Mouse (Mus musculus): Measurements from ENCODE around the gene Ttn.

DNA sequence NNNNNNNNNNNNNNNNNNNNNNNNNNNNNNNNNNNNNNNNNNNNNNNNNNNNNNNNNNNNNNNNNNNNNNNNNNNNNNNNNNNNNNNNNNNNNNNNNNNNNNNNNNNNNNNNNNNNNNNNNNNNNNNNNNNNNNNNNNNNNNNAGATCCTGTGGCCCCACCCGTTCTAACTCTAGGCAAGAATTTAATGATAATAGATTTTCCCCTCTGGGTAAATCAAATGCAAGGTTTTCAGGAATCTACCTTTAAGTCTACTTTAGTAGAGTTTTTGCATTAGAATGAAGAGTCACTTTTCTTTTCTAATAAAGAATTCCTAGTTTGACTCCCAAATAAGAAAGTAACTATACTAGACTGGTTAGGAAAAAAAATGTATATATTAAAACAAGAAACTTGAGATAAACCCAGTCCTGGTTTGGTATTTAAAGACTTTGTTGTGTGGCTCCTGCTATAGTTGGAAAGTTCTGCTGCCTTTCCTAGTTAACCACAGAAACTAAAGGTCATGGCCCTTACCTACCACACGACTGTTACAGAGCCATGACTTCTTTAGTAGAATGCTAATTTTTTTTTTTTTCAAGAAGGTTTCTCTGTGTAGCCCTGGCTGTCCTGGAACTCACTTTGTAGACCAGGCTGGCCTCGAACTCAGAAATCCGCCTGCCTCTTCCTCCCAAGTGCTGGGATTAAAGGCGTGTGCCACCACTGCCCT lies 177.0 kb downstream of the Ttn start:
- TF ChIP-seq CTCF (IDR thresholded peaks at IDR 0.05; ENCODE audit: low read depth, low read length) (no peak), GATA2 (IDR thresholded peaks at IDR 0.05; ENCODE audit: borderline replicate concordance, low read depth, low read length) (no peak), GATA1 (IDR thresholded peaks at IDR 0.05; ENCODE audit: borderline replicate concordance, low read length) (no peak), POLR2AphosphoS5 (IDR thresholded peaks at IDR 0.05; ENCODE audit: insufficient replicate concordance, low read depth, low read length) (no peak)
